Mouse (Mus musculus) lung, postnatal 0 days (tissue): ENCODE measurements around the gene Oxsr1.

Experiments used
- CTCF ChIP-seq: IDR thresholded peaks from 2 replicates; pipeline ENCODE4 v1.5.1; 2016; ENCODE audit warnings: antibody characterized with exemption, mild to moderate bottlenecking
- EP300 ChIP-seq: IDR thresholded peaks from 2 replicates; pipeline ENCODE4 v1.6.1; 2016; ENCODE audit warnings: antibody characterized with exemption, mild to moderate bottlenecking, control low read depth

- TF ChIP-seq EP300: no peak
- no peak for TF ChIP-seq CTCF
These were observed 53.6 kb downstream of the Oxsr1 start for GRCm38 (mm10) chr9:119268588-119269145.
